In genomic region chr5:21732930-21733329, GRCm38 (mm10) we compare ENCODE assay signal across 8 mouse cellular contexts. TPM values are rescaled to one million over a fixed set of nuclear protein-coding genes. Genes with fewer than 3 reads are reported as not detected.
DNase-seq lines count a peak whose midpoint lies in the region; ATAC-seq and TF ChIP-seq lines count a peak whose summit lies in the region.

No protein-coding gene starts in this region.

- no peak for ATAC-seq in heart, embryonic 11.5 days (replicated peaks; ENCODE audit: insufficient number of reproducible peaks, low FRiP score, low TSS enrichment)
- ATAC-seq in kidney, embryonic 15.5 days (replicated peaks; ENCODE audit: low FRiP score): peak; percentile 54
- ATAC-seq in limb, embryonic 14.5 days (ENCODE audit: low FRiP score, low read depth): peak; percentile 34

- peak; percentile 53 for DNase-seq in gastrocnemius, postnatal 10 days
- no peak for DNase-seq in gastrocnemius, postnatal 36 days
- peak; percentile 68 for DNase-seq in embryo, embryonic 9.5 days (ENCODE audit: extremely low spot score)
- peak; percentile 40 for DNase-seq in limb, embryonic 14.5 days (ENCODE audit: low spot score)
- DNase-seq in ovary, postnatal 10 days (ENCODE audit: low spot score): peak; percentile 21
- DNase-seq in thymus, postnatal 4 days: no peak

- no peaks in the 10 kb centered on the region for H3K27me3 ChIP-seq in heart, embryonic 11.5 days (ENCODE audit: control insufficient read depth, insufficient read depth, low read length)
- no peaks in the 10 kb centered on the region for H3K27me3 ChIP-seq in kidney, embryonic 15.5 days
- no peaks in the 10 kb centered on the region for H3K27me3 ChIP-seq in limb, embryonic 14.5 days (ENCODE audit: control insufficient read depth, insufficient read depth, low read length)

- no peak overlapping the region for H3K4me3 ChIP-seq in heart, embryonic 11.5 days (ENCODE audit: low read depth, low read length)
- no peak overlapping the region for H3K4me3 ChIP-seq in kidney, embryonic 15.5 days (replicated peaks)
- no peak overlapping the region for H3K4me3 ChIP-seq in limb, embryonic 14.5 days (replicated peaks; ENCODE audit: low read length)

- no peak for TF ChIP-seq POLR2A in limb, embryonic 14.5 days (IDR thresholded peaks at IDR 0.05; ENCODE audit: borderline replicate concordance, extremely low read depth, insufficient read depth, insufficient read length)

- no peak overlapping the region; the same call in 1 of the 2 replicates for H3K4me2 ChIP-seq in heart, embryonic 11.5 days
- no peak overlapping the region for H3K4me2 ChIP-seq in kidney, embryonic 15.5 days
- no peak overlapping the region for H3K4me2 ChIP-seq in limb, embryonic 14.5 days (replicated peaks; ENCODE audit: low read depth, low read length, severe bottlenecking)

- H3K9me3 ChIP-seq in heart, embryonic 11.5 days (replicated peaks; ENCODE audit: control insufficient read depth, low read length): no peaks in the 10 kb centered on the region
- no peaks in the 10 kb centered on the region for H3K9me3 ChIP-seq in kidney, embryonic 15.5 days (replicated peaks)
- H3K9me3 ChIP-seq in limb, embryonic 14.5 days (ENCODE audit: control insufficient read depth, low read length): no peaks in the 10 kb centered on the region

- intact Hi-C loops in gastrocnemius, postnatal 36 days (cut with DNase I): no loop called here

- 46% methylated on average over 8 of the region's 8 CpGs for WGBS in heart, embryonic 11.5 days (ENCODE audit: insufficient replicate concordance)
- WGBS in kidney, embryonic 15.5 days: 36% methylated on average over 8 of the region's 8 CpGs
- whole genome bisulfite sequencing in limb, embryonic 14.5 days: 43% methylated on average over 8 of the region's 8 CpGs

- H3K27ac ChIP-seq in heart, embryonic 11.5 days (ENCODE audit: low read depth, low read length): peak overlapping the region; percentile 31; the same call in 1 of the 2 replicates
- peak overlapping the region; percentile 61; the same call in 1 of the 2 replicates for H3K27ac ChIP-seq in kidney, embryonic 15.5 days
- no peak overlapping the region for H3K27ac ChIP-seq in limb, embryonic 14.5 days (replicated peaks; ENCODE audit: low read depth, low read length)

- H3K36me3 ChIP-seq in heart, embryonic 11.5 days (ENCODE audit: control insufficient read depth, insufficient read depth, low read length): no peaks in the 10 kb centered on the region
- no peaks in the 10 kb centered on the region for H3K36me3 ChIP-seq in kidney, embryonic 15.5 days
- H3K36me3 ChIP-seq in limb, embryonic 14.5 days (ENCODE audit: control insufficient read depth, insufficient read depth, low read length): no peaks in the 10 kb centered on the region

- no peak overlapping the region for H3K9ac ChIP-seq in heart, embryonic 11.5 days (ENCODE audit: low read depth, low read length)
- H3K9ac ChIP-seq in kidney, embryonic 15.5 days: no peak overlapping the region
- no peak overlapping the region for H3K9ac ChIP-seq in limb, embryonic 14.5 days (ENCODE audit: low read depth, low read length, severe bottlenecking)

- H3K4me1 ChIP-seq in heart, embryonic 11.5 days (ENCODE audit: control insufficient read depth, insufficient read depth, low read length): peaks cover 3% of the 10 kb centered on the region
- peaks cover 9% of the 10 kb centered on the region for H3K4me1 ChIP-seq in kidney, embryonic 15.5 days
- peaks cover 3% of the 10 kb centered on the region for H3K4me1 ChIP-seq in limb, embryonic 14.5 days (ENCODE audit: control insufficient read depth, insufficient read depth, low read length)

RNA-seq across cellular contexts. Expression of gene Pmpcb, which starts 4.0 kb away (rescaled TPM):
- 100 to 1,000 TPM; 131 to 143 TPM for total RNA-seq in gastrocnemius, postnatal 10 days (2021)
- 100 to 1,000 TPM in 1 of 2 experiments, 10 to 100 TPM in 1; 95.6 to 111 TPM for total RNA-seq in gastrocnemius, postnatal 36 days (2021)
- 133 and 136 TPM in 2 replicates for polyA plus RNA-seq in heart, embryonic 11.5 days (2014; fragmentation: Nextera tagmentation; extraction: Ambion mirVana)
- polyA plus RNA-seq in kidney, embryonic 15.5 days (2015; fragmentation: Nextera tagmentation; extraction: Ambion mirVana): 90.5 and 97.7 TPM in 2 replicates
- polyA plus RNA-seq in limb, embryonic 14.5 days (2012; rRNA removed): 63.2 and 80.0 TPM in 2 replicates
- 82.7 and 85.1 TPM in 2 replicates for polyA plus RNA-seq in limb, embryonic 14.5 days (2014; fragmentation: Nextera tagmentation; extraction: Ambion mirVana)

RNA-seq across cellular contexts. Expression of gene Napepld, which starts 31.7 kb away (rescaled TPM):
- total RNA-seq in gastrocnemius, postnatal 10 days (2021): 1 to 10 TPM; 6.3 to 6.5 TPM
- 1 to 10 TPM; 8.8 to 9.9 TPM for total RNA-seq in gastrocnemius, postnatal 36 days (2021)
- polyA plus RNA-seq in heart, embryonic 11.5 days (2014; fragmentation: Nextera tagmentation; extraction: Ambion mirVana): 4.2 and 5.2 TPM in 2 replicates
- 6.0 and 7.6 TPM in 2 replicates for polyA plus RNA-seq in kidney, embryonic 15.5 days (2015; fragmentation: Nextera tagmentation; extraction: Ambion mirVana)
- 2.3 and 2.7 TPM in 2 replicates for polyA plus RNA-seq in limb, embryonic 14.5 days (2012; rRNA removed)
- polyA plus RNA-seq in limb, embryonic 14.5 days (2014; fragmentation: Nextera tagmentation; extraction: Ambion mirVana): 2.1 and 2.2 TPM in 2 replicates

RNA-seq across cellular contexts. Expression of gene Dnajc2, which starts 52.1 kb away (rescaled TPM):
- 10 to 100 TPM; 16.1 to 17.5 TPM for total RNA-seq in gastrocnemius, postnatal 10 days (2021)
- total RNA-seq in gastrocnemius, postnatal 36 days (2021): 10 to 100 TPM; 17.7 to 21.2 TPM
- 60.4 and 71.5 TPM in 2 replicates for polyA plus RNA-seq in heart, embryonic 11.5 days (2014; fragmentation: Nextera tagmentation; extraction: Ambion mirVana)
- polyA plus RNA-seq in kidney, embryonic 15.5 days (2015; fragmentation: Nextera tagmentation; extraction: Ambion mirVana): 75.2 and 77.8 TPM in 2 replicates
- polyA plus RNA-seq in limb, embryonic 14.5 days (2012; rRNA removed): 12.4 and 25.4 TPM in 2 replicates
- 60.2 and 61.1 TPM in 2 replicates for polyA plus RNA-seq in limb, embryonic 14.5 days (2014; fragmentation: Nextera tagmentation; extraction: Ambion mirVana)

RNA-seq across cellular contexts. Expression of gene Psmc2, which starts 52.2 kb away (rescaled TPM):
- total RNA-seq in gastrocnemius, postnatal 10 days (2021): 100 to 1,000 TPM; 112 to 114 TPM
- total RNA-seq in gastrocnemius, postnatal 36 days (2021): 100 to 1,000 TPM in 1 of 2 experiments, 10 to 100 TPM in 1; 95.2 to 108 TPM
- polyA plus RNA-seq in heart, embryonic 11.5 days (2014; fragmentation: Nextera tagmentation; extraction: Ambion mirVana): 165 and 176 TPM in 2 replicates
- 186 and 199 TPM in 2 replicates for polyA plus RNA-seq in kidney, embryonic 15.5 days (2015; fragmentation: Nextera tagmentation; extraction: Ambion mirVana)
- 64.9 and 89.1 TPM in 2 replicates for polyA plus RNA-seq in limb, embryonic 14.5 days (2012; rRNA removed)
- 165 and 174 TPM in 2 replicates for polyA plus RNA-seq in limb, embryonic 14.5 days (2014; fragmentation: Nextera tagmentation; extraction: Ambion mirVana)

Comparison
In these comparisons a context has a peak if more than half of its experiments do, and no peak if none do; other contexts are left out.
1. DNase-seq: peak in gastrocnemius, postnatal 10 days (single experiment), embryo, embryonic 9.5 days (single experiment), limb, embryonic 14.5 days (single experiment) and ovary, postnatal 10 days (single experiment); none in gastrocnemius, postnatal 36 days (0 of 2) and thymus, postnatal 4 days (single experiment).